Mouse (Mus musculus) E14TG2a.4 (cell line): Measurements from ENCODE around the gene Fbxo42.

ENCODE experiments used
- CTCF ChIP-seq: conservative IDR thresholded peaks from 2 replicates; pipeline ENCODE4 v1.5.1; 2014; ENCODE audit warnings: low read length
- NANOG ChIP-seq: IDR thresholded peaks from 2 replicates; pipeline ENCODE4 v1.6.1; 2014; ENCODE audit warnings: borderline replicate concordance, low read length, mixed read lengths
- POU5F1 ChIP-seq: IDR thresholded peaks from 2 replicates; pipeline ENCODE4 v1.6.1; 2014; ENCODE audit warnings: low read length, borderline replicate concordance

DNA sequence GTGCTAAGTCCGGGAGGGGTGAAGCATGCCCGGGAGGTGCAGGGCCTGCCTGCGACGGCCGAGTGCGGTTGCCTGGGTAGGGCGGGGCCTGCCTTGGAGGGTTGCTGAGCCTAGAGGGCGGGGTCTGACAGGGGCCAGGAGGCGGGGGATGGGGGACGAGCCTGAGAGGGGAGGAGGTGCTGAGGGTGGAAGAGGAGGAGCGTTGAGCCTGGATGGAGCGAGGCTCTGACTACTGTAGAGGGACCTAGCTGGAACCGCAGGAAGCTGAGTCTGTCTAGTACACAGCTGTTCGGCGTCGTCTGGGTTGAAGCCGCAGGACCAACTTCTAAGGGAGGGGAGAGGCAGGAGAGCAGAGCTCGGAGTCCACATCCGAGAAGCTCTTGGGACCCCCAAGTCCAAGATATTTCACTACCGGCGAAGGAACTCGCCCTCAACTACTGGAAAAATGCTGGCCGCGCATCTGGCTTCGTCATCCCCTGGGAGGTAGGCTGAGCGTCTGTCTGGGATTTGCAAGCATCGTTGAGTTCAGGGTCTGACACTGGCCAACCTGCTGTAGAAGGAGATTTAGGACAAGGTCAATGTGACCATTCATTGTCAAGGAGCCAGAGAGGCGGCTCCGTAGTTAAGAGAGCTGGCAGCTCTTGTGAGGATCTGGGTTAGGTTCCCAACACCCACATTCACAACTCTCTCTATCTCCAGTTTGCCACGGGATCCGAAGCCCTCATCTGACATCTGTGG lies 91.8 kb downstream of the Fbxo42 start, which contains the start of gene Arhgef19:
- TF ChIP-seq CTCF (no peak), NANOG (no peak), POU5F1 (no peak)
